8 mouse cellular contexts compared by ENCODE assay signal in the genomic region with DNA sequence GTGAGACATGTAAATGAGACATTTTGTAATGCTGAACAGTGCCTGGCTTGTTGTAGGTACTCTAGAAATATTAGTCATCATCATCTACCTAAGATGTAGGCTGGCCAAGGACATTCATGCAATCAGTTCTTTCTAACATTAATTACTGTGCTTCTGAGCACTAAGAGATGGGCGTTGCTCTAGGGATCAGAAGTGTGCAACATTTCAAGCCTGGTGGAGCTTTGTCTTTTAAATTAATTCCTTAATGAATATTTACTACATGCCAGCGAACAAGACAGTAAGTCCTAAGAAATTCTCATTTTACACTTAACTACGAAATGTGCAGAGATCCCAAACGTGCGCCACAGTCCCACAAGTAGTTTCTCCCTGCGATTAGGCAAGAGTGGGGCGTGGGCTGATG. TPM values are rescaled to one million over a fixed set of nuclear protein-coding genes. Genes with fewer than 3 reads are reported as not detected.
DNase-seq lines count a peak whose midpoint lies in the region; ATAC-seq and TF ChIP-seq lines count a peak whose summit lies in the region.
"Not testable (repeated sequence)": the region's sequence is repeated elsewhere in the genome, so short reads cannot be mapped to it uniquely, and the experiment has no call there.

No protein-coding gene starts in this region.

- peak; percentile 24 for DNase-seq in R1 (ENCODE audit: low read depth, low spot score)
- DNase-seq in heart, adult 9 months (ENCODE audit: low spot score in 2 of 2): peak; percentile 6 to 14
- peak; percentile 28 for DNase-seq in layer of hippocampus, adult 11-12 months (ENCODE audit: low spot score)
- not testable (repeated sequence) for DNase-seq in liver, embryonic 14.5 days (ENCODE audit: low read depth in 3 of 3, low spot score in 3 of 3); midbrain, embryonic 14.5 days; stomach, postnatal 0 days (ENCODE audit: low spot score)

- not testable (repeated sequence) for ATAC-seq in hindbrain, embryonic 15.5 days (ENCODE audit: low FRiP score, low read depth); liver, embryonic 14.5 days (ENCODE audit: insufficient read depth); midbrain, embryonic 14.5 days (ENCODE audit: low FRiP score, low TSS enrichment); stomach, postnatal 0 days (ENCODE audit: low FRiP score, low TSS enrichment)

- not testable (repeated sequence) for H3K27ac ChIP-seq in embryonic fibroblast, embryonic 13.5 days (ENCODE audit: insufficient read depth, low read length); hindbrain, embryonic 15.5 days (replicated peaks); liver, embryonic 14.5 days; midbrain, embryonic 14.5 days (replicated peaks; ENCODE audit: low read depth, low read length); stomach, postnatal 0 days (replicated peaks)

- H3K9ac ChIP-seq in hindbrain, embryonic 15.5 days: peak overlapping the region; percentile 68
- H3K9ac ChIP-seq in liver, embryonic 14.5 days (replicated peaks): not testable (repeated sequence)
- H3K9ac ChIP-seq in midbrain, embryonic 14.5 days (replicated peaks; ENCODE audit: low read length): peak overlapping the region; percentile 60
- H3K9ac ChIP-seq in stomach, postnatal 0 days (ENCODE audit: low read length): peak overlapping the region; percentile 63

- 12% methylated on average over 7 of the region's 7 CpGs for WGBS in hindbrain, embryonic 15.5 days
- WGBS in liver, embryonic 14.5 days (ENCODE audit: insufficient replicate concordance): 17% methylated on average over 7 of the region's 7 CpGs
- 13% methylated on average over 7 of the region's 7 CpGs for WGBS in midbrain, embryonic 14.5 days
- WGBS in stomach, postnatal 0 days: 25% methylated on average over 7 of the region's 7 CpGs

- H3K4me1 ChIP-seq in embryonic fibroblast, embryonic 13.5 days (ENCODE audit: control insufficient read depth, insufficient read depth, low read length); hindbrain, embryonic 15.5 days (replicated peaks); liver, embryonic 14.5 days (replicated peaks; ENCODE audit: control insufficient read depth in 2 of 2, insufficient read depth in 2 of 2, low read length in 1 of 2); midbrain, embryonic 14.5 days (ENCODE audit: control insufficient read depth, insufficient read depth, low read length); stomach, postnatal 0 days (replicated peaks; ENCODE audit: control insufficient read depth, insufficient read depth): not testable (repeated sequence)

- H3K36me3 ChIP-seq in hindbrain, embryonic 15.5 days; liver, embryonic 14.5 days (replicated peaks; ENCODE audit: control insufficient read depth, insufficient read depth, low read depth); midbrain, embryonic 14.5 days (ENCODE audit: control insufficient read depth, insufficient read depth, low read length); stomach, postnatal 0 days (ENCODE audit: control insufficient read depth, insufficient read depth, low read length): not testable (repeated sequence)

- peak overlapping the region; percentile 94 for H3K4me2 ChIP-seq in hindbrain, embryonic 15.5 days
- H3K4me2 ChIP-seq in liver, embryonic 14.5 days (ENCODE audit: low read depth): peak overlapping the region; percentile 56
- peak overlapping the region; percentile 85 for H3K4me2 ChIP-seq in midbrain, embryonic 14.5 days (ENCODE audit: low read length)
- H3K4me2 ChIP-seq in stomach, postnatal 0 days (replicated peaks; ENCODE audit: low read depth): peak overlapping the region; percentile 80

- not testable (repeated sequence) for H3K9me3 ChIP-seq in hindbrain, embryonic 15.5 days; liver, embryonic 14.5 days (ENCODE audit: control insufficient read depth, low read length); midbrain, embryonic 14.5 days (ENCODE audit: control insufficient read depth, low read length); stomach, postnatal 0 days (ENCODE audit: control insufficient read depth, low read length)

- not testable (repeated sequence) for TF ChIP-seq CTCF in embryonic fibroblast, embryonic 13.5 days (IDR thresholded peaks at IDR 0.05; ENCODE audit: borderline replicate concordance, insufficient read depth, low read length); liver, embryonic 14.5 days (IDR thresholded peaks at IDR 0.05; ENCODE audit: low read depth); stomach, postnatal 0 days (IDR thresholded peaks at IDR 0.05; ENCODE audit: low read depth)

- not testable (repeated sequence) for H3K27me3 ChIP-seq in hindbrain, embryonic 15.5 days; liver, embryonic 14.5 days (ENCODE audit: control insufficient read depth, insufficient read depth, low read length); midbrain, embryonic 14.5 days (ENCODE audit: control insufficient read depth, insufficient read depth, low read length); stomach, postnatal 0 days (ENCODE audit: control insufficient read depth, insufficient read depth, low read length)

- TF ChIP-seq EP300 in liver, embryonic 14.5 days (IDR thresholded peaks at IDR 0.05; ENCODE audit: low read depth); stomach, postnatal 0 days (optimal IDR thresholded peaks at IDR 0.05): not testable (repeated sequence)

- H3K4me3 ChIP-seq in embryonic fibroblast, embryonic 13.5 days (ENCODE audit: insufficient read depth, low read length): peak overlapping the region; percentile 14; the same call in 1 of the 2 replicates
- H3K4me3 ChIP-seq in hindbrain, embryonic 15.5 days: peak overlapping the region; percentile 51
- H3K4me3 ChIP-seq in liver, embryonic 14.5 days (ENCODE audit: insufficient read depth in 1 of 2, low read depth in 2 of 2, low read length in 2 of 2): peak overlapping the region; percentile 21 to 42; a peak in 3 of 4 replicates
- H3K4me3 ChIP-seq in midbrain, embryonic 14.5 days (replicated peaks; ENCODE audit: low read depth, low read length): peak overlapping the region; percentile 45
- peak overlapping the region; percentile 41 for H3K4me3 ChIP-seq in stomach, postnatal 0 days (ENCODE audit: low read depth, low read length)

- TF ChIP-seq POLR2A in embryonic fibroblast, embryonic 13.5 days (IDR thresholded peaks at IDR 0.05; ENCODE audit: low read depth, low read length): not testable (repeated sequence)

RNA-seq across cellular contexts. Expression of gene Zfp868, which starts 41.1 kb away (rescaled TPM):
- polyA plus RNA-seq in embryonic fibroblast, embryonic 13.5 days (2011; ENCODE audit: insufficient read length, low read depth, missing spikeins): 8.8 and 13.2 TPM in 2 replicates
- polyA plus RNA-seq in hindbrain, embryonic 15.5 days (2015; fragmentation: Nextera tagmentation; extraction: Ambion mirVana): 33.9 and 36.0 TPM in 2 replicates
- polyA plus RNA-seq in liver, embryonic 14.5 days (2012; rRNA removed): 3.4 and 4.1 TPM in 2 replicates
- polyA plus RNA-seq in liver, embryonic 14.5 days (2014; fragmentation: Nextera tagmentation; extraction: Ambion mirVana): 5.1 and 5.9 TPM in 2 replicates
- polyA plus RNA-seq in midbrain, embryonic 14.5 days (2014; fragmentation: Nextera tagmentation; extraction: Ambion mirVana): 41.4 and 48.1 TPM in 2 replicates
- polyA plus RNA-seq in stomach, postnatal 0 days (2015; fragmentation: Nextera tagmentation; extraction: Ambion mirVana): 9.0 and 11.0 TPM in 2 replicates
